8 mouse cellular contexts compared by ENCODE assay signal in genomic region chr6:146501316-146501865, GRCm38 (mm10). TPM values are rescaled to one million over a fixed set of nuclear protein-coding genes. Genes with fewer than 3 reads are reported as not detected.
DNase-seq lines count a peak whose midpoint lies in the region; ATAC-seq and TF ChIP-seq lines count a peak whose summit lies in the region.

No protein-coding gene starts in this region.

- no peaks in the 10 kb centered on the region for H3K36me3 ChIP-seq in hindbrain, embryonic 15.5 days
- H3K36me3 ChIP-seq in limb, embryonic 14.5 days (ENCODE audit: control insufficient read depth, insufficient read depth, low read length), result no peaks in the 10 kb centered on the region
- H3K36me3 ChIP-seq in midbrain, embryonic 13.5 days, result no peaks in the 10 kb centered on the region

- peak overlapping the region; percentile 64 for H3K4me3 ChIP-seq in hindbrain, embryonic 15.5 days
- H3K4me3 ChIP-seq in limb, embryonic 14.5 days (replicated peaks; ENCODE audit: low read length), result peak overlapping the region; percentile 71
- H3K4me3 ChIP-seq in midbrain, embryonic 13.5 days (replicated peaks), result peak overlapping the region; percentile 59

- TF ChIP-seq POLR2A in limb, embryonic 14.5 days (IDR thresholded peaks at IDR 0.05; ENCODE audit: borderline replicate concordance, extremely low read depth, insufficient read depth, insufficient read length), result no peak

- H3K9ac ChIP-seq in hindbrain, embryonic 15.5 days, result peak overlapping the region; percentile 30
- peak overlapping the region; percentile 69 for H3K9ac ChIP-seq in limb, embryonic 14.5 days (ENCODE audit: low read depth, low read length, severe bottlenecking)
- peak overlapping the region; percentile 64 for H3K9ac ChIP-seq in midbrain, embryonic 13.5 days (replicated peaks)

- peak; percentile 60 for DNase-seq in embryo, embryonic 10 days (ENCODE audit: low spot score)
- DNase-seq in embryo, embryonic 9.5 days (ENCODE audit: extremely low spot score), result no peak
- DNase-seq in cerebellum, adult 11-12 months, result peak; percentile 31
- DNase-seq in gastrocnemius, adult 8-10 months (ENCODE audit: low spot score in 2 of 2), result peak; percentile 20 to 34
- DNase-seq in limb, embryonic 14.5 days (ENCODE audit: low spot score), result no peak
- DNase-seq in spleen, postnatal 36 days (ENCODE audit: low spot score in 2 of 2), result peak; percentile 83 to 85

- H3K4me2 ChIP-seq in hindbrain, embryonic 15.5 days, result peak overlapping the region; percentile 97
- peak overlapping the region; percentile 92 for H3K4me2 ChIP-seq in limb, embryonic 14.5 days (replicated peaks; ENCODE audit: low read depth, low read length, severe bottlenecking)
- H3K4me2 ChIP-seq in midbrain, embryonic 13.5 days (replicated peaks), result peak overlapping the region; percentile 100

- peak overlapping the region; percentile 50 for H3K27ac ChIP-seq in hindbrain, embryonic 15.5 days (replicated peaks)
- H3K27ac ChIP-seq in limb, embryonic 14.5 days (replicated peaks; ENCODE audit: low read depth, low read length), result 0 out of 2 replicates have a peak overlapping the region, but pooled peaks have one; percentile 48
- H3K27ac ChIP-seq in midbrain, embryonic 13.5 days, result peak overlapping the region; percentile 0; the same call in 1 of the 2 replicates

- H3K9me3 ChIP-seq in hindbrain, embryonic 15.5 days, result no peaks in the 10 kb centered on the region
- H3K9me3 ChIP-seq in limb, embryonic 14.5 days (ENCODE audit: control insufficient read depth, low read length), result no peaks in the 10 kb centered on the region
- no peaks in the 10 kb centered on the region for H3K9me3 ChIP-seq in midbrain, embryonic 13.5 days

- 2% methylated on average over 30 of the region's 30 CpGs for WGBS in hindbrain, embryonic 15.5 days
- under 1% methylated on average over 25 of the region's 30 CpGs for WGBS in limb, embryonic 14.5 days
- under 1% methylated on average over 30 of the region's 30 CpGs for WGBS in midbrain, embryonic 13.5 days

- peak; percentile 51 for ATAC-seq in hindbrain, embryonic 15.5 days (ENCODE audit: low FRiP score, low read depth)
- 0 out of 2 replicates have a peak, but pooled peaks have one; percentile 3 for ATAC-seq in limb, embryonic 14.5 days (ENCODE audit: low FRiP score, low read depth)
- ATAC-seq in midbrain, embryonic 13.5 days, result peak; percentile 58; the same call in 1 of the 2 replicates

- peaks cover 21% of the 10 kb centered on the region for H3K4me1 ChIP-seq in hindbrain, embryonic 15.5 days (replicated peaks)
- H3K4me1 ChIP-seq in limb, embryonic 14.5 days (ENCODE audit: control insufficient read depth, insufficient read depth, low read length), result peaks cover 3% of the 10 kb centered on the region; the same call in 1 of the 2 replicates
- H3K4me1 ChIP-seq in midbrain, embryonic 13.5 days (replicated peaks), result peaks cover 19% of the 10 kb centered on the region

- H3K27me3 ChIP-seq in hindbrain, embryonic 15.5 days, result peaks cover 25% of the 10 kb centered on the region
- H3K27me3 ChIP-seq in limb, embryonic 14.5 days (ENCODE audit: control insufficient read depth, insufficient read depth, low read length), result no peaks in the 10 kb centered on the region
- H3K27me3 ChIP-seq in midbrain, embryonic 13.5 days, result peaks cover 37% of the 10 kb centered on the region

RNA-seq across cellular contexts. Expression of gene Itpr2, which starts 0.6 kb away (rescaled TPM):
- total RNA-seq in gastrocnemius, adult 8-10 months (2022), result 1 to 10 TPM; 4.1 to 6.2 (median 5.0) TPM
- polyA plus RNA-seq in hindbrain, embryonic 15.5 days (2015; fragmentation: Nextera tagmentation; extraction: Ambion mirVana), result 9.3 and 11.6 TPM in 2 replicates
- 4.6 and 4.7 TPM in 2 replicates for polyA plus RNA-seq in limb, embryonic 14.5 days (2012; rRNA removed)
- 11.3 and 14.8 TPM in 2 replicates for polyA plus RNA-seq in limb, embryonic 14.5 days (2014; fragmentation: Nextera tagmentation; extraction: Ambion mirVana)
- 4.3 and 4.5 TPM in 2 replicates for polyA plus RNA-seq in midbrain, embryonic 13.5 days (2015; fragmentation: Nextera tagmentation; extraction: Ambion mirVana)

Comparison
In these comparisons a context has a peak if more than half of its experiments do, and no peak if none do; other contexts are left out.
1. DNase-seq: peak in embryo, embryonic 10 days (single experiment), cerebellum, adult 11-12 months (single experiment), gastrocnemius, adult 8-10 months (2 of 2) and spleen, postnatal 36 days (2 of 2); none in embryo, embryonic 9.5 days (single experiment) and limb, embryonic 14.5 days (single experiment).
2. ATAC-seq: peak in every context shown above with its lines; median percentile 58 in midbrain, embryonic 13.5 days; 51 in hindbrain, embryonic 15.5 days; 3 in limb, embryonic 14.5 days.
3. H3K27ac ChIP-seq: peak in every context shown above with its lines; median percentile 50 in hindbrain, embryonic 15.5 days; 48 in limb, embryonic 14.5 days; 0 in midbrain, embryonic 13.5 days.
4. Peak in every context shown above with its lines, with median percentiles within 50 percentile points of each other: H3K4me2 ChIP-seq, H3K4me3 ChIP-seq and H3K9ac ChIP-seq.